Mouse (Mus musculus): ENCODE results near the gene Gsdma3. TPM values are rescaled to one million over a fixed set of nuclear protein-coding genes. Genes with fewer than 3 reads are reported as not detected.
"Not testable (repeated sequence)": the region's sequence is repeated elsewhere in the genome, so short reads cannot be mapped to it uniquely, and the experiment has no call there.

Gene Gsdma3
- polyA plus RNA-seq, 1 experiment from 2014 or later, result not detected

DNA sequence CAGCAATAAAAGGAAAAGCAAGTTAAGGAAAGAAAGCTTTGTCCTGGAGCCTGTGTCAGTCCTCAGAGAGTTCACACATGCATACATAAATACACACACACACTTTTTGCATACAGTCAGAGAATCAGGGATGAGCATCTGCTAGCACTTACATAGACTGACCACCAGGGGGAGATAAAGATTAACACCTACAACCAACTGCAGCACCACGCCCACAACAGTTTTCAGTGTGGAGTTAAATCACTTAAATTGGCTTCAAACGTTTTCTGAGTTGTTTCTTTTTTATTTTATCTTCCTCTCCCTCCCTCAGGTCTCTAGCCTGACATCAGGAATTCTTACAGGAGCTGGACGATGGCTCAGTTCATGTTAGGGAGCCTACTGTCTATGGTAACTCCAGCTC lies 19.4 kb upstream of the Gsdma3 start:
- Histone ChIP-seq H3K36me3 (ENCODE audit: inconsistent target) (no peaks in the 10 kb centered on the region), H3K4me3 (ENCODE audit: inconsistent target) (no peak overlapping the region), H3K27ac (no peak overlapping the region), H3K79me2 (ENCODE audit: inconsistent target) (no peaks in the 10 kb centered on the region)
- 7% methylated on average over 3 of the region's 3 CpGs for WGBS (ENCODE audit: missing documents)

DNA sequence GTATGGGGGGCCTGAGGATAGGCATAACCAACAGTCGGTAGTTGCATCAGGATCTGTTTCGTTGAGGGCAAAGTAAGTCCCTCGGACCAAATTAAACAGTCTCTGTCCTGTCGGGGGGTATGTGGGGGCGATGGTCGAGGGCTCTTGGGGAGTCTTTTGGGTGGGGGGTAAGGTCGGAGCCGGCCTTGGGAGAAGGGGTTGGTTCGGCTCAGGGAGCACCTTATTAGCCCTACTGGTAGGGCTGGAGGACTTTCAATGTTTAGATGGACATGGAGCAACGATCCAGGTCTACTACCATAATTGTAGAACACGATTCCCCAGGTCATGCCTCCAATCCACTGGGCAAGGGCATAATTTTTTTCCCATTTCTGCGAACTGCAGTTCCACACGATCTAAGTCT lies 5.4 kb upstream of the Gsdma3 start:
- no peaks in the 10 kb centered on the region for H3K36me3 ChIP-seq (ENCODE audit: inconsistent target)
- no peaks in the 10 kb centered on the region for H3K79me2 ChIP-seq (ENCODE audit: inconsistent target)
- WGBS (ENCODE audit: missing documents), result 96% methylated on average over 13 of the region's 13 CpGs
- no peak overlapping the region for H3K4me3 ChIP-seq (ENCODE audit: inconsistent target)
- no peak overlapping the region for H3K27ac ChIP-seq

DNA sequence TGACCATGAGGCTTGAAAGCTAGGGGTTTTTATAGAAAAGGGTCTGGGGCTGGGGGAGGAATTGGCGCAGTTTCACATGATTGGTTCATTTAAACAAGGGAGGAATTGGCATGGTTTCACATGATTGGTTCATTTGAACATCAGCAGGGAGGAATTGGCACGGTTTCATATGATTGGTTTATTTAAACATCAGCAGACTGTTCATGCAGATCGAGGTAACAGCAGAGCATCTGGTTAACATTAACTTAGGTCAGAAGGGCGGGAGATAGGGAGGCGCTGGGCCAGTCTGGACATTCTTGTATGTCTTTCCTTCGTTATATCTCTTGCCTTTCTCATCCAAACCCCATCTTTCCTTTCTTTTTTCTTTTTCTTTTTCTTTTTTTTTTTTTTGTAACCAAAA lies 2.2 kb upstream of the Gsdma3 start:
- H3K4me3 ChIP-seq (ENCODE audit: inconsistent target); H3K27ac ChIP-seq; H3K36me3 ChIP-seq (ENCODE audit: inconsistent target); H3K79me2 ChIP-seq (ENCODE audit: inconsistent target): not testable (repeated sequence)
- WGBS (ENCODE audit: missing documents), result 82% methylated on average over 6 of the region's 6 CpGs

DNA sequence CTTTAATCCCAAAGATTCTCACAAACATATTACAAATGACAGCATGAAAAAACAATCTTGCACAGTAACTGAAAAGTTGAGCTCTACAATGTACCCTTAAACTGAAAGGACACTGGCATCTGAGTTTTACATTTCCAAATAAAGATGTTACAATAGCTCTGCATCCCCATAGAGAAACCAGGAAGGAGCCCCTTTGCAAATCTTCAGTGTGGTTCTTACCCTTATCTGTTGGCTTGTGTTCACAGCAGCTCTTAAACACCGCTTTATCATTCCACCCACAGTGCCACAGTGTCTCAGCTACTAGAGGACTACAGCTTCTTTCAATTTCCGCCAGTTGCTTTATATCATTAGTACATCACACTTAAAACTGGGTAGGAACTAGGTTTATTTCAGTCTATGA lies 1.8 kb upstream of the Gsdma3 start:
- WGBS (ENCODE audit: missing documents), result 100% methylated on average over 1 of the region's 2 CpGs
- not testable (repeated sequence) for H3K27ac ChIP-seq; H3K4me3 ChIP-seq (ENCODE audit: inconsistent target); H3K79me2 ChIP-seq (ENCODE audit: inconsistent target); H3K36me3 ChIP-seq (ENCODE audit: inconsistent target)

DNA sequence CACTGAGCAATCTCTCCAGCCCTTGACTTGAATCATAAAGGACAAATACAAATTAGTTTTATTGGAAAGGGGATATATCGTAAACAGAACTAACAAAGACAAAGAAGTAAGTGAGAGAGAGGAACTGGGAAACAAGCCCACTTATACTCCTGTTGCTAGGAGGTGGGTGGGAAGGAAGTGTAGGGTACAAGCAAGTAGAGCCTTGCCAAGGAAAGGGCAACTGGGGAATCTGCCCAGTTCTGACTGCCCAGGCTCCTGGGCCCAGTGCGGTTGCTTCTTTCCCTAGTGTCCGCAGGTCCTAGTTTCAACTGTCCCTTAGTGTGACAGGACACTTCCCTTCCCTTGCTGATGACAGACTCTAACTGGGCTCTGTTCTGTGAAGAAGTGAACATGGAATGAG lies 2.5 kb downstream of the Gsdma3 start:
- Histone ChIP-seq H3K27ac (no peak overlapping the region), H3K79me2 (ENCODE audit: inconsistent target) (no peaks in the 10 kb centered on the region), H3K36me3 (ENCODE audit: inconsistent target) (no peaks in the 10 kb centered on the region), H3K4me3 (ENCODE audit: inconsistent target) (no peak overlapping the region)
- 89% methylated on average over 1 of the region's 3 CpGs for WGBS (ENCODE audit: missing documents)

DNA sequence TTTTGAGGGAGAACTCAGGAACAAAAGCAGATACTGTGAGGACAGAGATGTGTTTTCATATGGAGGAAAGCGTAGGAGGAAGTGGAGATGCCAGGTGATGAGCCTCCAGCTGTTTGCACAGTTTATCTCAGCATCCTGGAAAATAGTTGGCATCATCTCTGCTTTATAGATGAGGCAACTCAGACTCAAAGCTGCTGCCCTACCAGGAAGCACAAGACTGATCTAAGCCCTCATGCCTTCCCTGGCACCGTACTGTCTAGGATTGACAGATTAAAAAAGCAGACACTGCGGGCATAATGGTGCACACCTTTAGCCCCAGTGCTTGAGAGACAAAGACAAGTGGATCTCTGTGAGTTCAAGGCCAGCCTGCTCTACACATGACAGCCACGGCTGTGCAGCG lies 4.5 kb downstream of the Gsdma3 start:
- Histone ChIP-seq H3K27ac (no peak overlapping the region), H3K79me2 (ENCODE audit: inconsistent target) (no peaks in the 10 kb centered on the region), H3K36me3 (ENCODE audit: inconsistent target) (no peaks in the 10 kb centered on the region), H3K4me3 (ENCODE audit: inconsistent target) (no peak overlapping the region)
- WGBS (ENCODE audit: missing documents), result 88% methylated on average over 5 of the region's 5 CpGs

DNA sequence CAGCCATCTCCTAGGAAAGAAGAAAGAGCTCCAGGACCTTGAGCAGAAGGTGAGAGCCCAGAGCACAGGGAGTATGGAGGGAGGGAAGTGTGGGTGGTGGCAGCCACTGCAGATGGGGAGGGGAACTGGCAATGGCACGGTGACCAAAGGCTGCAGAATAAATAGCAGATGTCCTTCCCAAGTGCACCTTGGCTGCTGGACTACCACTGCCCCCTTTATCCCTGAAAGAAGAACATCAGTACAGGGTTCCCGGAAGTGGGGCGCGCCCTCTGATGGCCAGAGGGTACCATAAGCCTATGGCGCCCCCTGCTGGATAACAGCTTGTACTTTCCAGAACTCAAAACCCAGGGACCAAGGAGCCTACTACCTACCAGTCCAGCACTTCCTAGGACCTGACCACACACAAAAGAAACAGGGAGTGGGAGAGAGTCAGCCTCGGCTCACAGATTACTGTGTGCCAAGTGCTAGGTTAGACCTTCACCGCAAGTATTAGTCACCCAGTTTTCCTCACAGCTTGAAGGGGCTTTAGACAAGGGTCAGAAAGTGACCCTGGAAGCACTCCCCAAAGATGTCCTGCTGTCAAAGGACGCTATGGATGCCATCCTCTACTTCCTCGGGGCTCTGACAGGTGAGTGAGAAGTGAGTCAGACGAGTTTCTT lies 9.3 kb downstream of the Gsdma3 start:
- not testable (repeated sequence) for H3K36me3 ChIP-seq (ENCODE audit: inconsistent target); H3K79me2 ChIP-seq (ENCODE audit: inconsistent target); H3K27ac ChIP-seq; H3K4me3 ChIP-seq (ENCODE audit: inconsistent target)
- WGBS (ENCODE audit: missing documents), result 39% methylated on average over 10 of the region's 10 CpGs

DNA sequence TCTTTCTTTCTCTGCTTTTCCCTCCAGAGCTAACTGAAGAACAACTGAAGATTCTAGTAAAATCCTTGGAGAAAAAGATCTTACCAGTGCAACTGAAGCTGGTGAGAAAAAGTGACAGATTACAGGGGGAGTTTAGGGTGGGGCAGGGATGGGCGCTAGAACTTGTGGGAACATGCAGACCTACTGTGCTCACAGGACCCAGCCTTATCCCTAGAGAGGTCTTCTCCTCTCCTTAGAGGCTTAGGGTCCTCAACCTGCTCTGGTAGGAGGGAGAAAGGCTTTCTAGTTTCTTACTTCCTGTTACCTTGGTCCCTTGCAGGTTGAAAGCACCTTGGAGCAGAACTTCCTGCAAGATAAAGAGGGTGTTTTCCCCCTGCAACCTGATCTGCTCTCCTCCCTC lies 11.3 kb downstream of the Gsdma3 start:
- no peaks in the 10 kb centered on the region for H3K36me3 ChIP-seq (ENCODE audit: inconsistent target)
- no peaks in the 10 kb centered on the region for H3K79me2 ChIP-seq (ENCODE audit: inconsistent target)
- H3K4me3 ChIP-seq (ENCODE audit: inconsistent target), result no peak overlapping the region
- H3K27ac ChIP-seq, result no peak overlapping the region
- WGBS (ENCODE audit: missing documents), result 67% methylated on average over 1 of the region's 1 CpGs

DNA sequence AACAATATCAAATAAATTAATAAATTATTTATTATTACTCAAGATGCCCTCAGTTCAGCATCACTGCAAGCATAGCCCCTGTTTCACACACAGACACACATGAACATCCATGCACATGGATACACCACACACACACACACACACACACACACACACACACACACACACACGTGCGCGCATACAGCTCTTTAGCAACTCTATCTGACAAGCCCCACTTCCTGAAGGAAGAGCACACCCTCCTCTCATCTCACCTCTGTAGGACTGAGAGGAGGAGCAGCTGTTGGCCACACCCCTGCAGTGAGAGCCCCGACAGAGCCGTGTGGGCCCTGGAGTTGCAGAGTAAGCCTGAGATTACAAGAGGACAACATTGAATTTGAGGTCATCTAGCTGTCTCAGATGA lies 13.9 kb downstream of the Gsdma3 start:
- Histone ChIP-seq H3K36me3 (ENCODE audit: inconsistent target) (no peaks in the 10 kb centered on the region), H3K79me2 (ENCODE audit: inconsistent target) (no peaks in the 10 kb centered on the region), H3K4me3 (ENCODE audit: inconsistent target) (no peak overlapping the region), H3K27ac (no peak overlapping the region)
- WGBS (ENCODE audit: missing documents), result 31% methylated on average over 2 of the region's 5 CpGs

DNA sequence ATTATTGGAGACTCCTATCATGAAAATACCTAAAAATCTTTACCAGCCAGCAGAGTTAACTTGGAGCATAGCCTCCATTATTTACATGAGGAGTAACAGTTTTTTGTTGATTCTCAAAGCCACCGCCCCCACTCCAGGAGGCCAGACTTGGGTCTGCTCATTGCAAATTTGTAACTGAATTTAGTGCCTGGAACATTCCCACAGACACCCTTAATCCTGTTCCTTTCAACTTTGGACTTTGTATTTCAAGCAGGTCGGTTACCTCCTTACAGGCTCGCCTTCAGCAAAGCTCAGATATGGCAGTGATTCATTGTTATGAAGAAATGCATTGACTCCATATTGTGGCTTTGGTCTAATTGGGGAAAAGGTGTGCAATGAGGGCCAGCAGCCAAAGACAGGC lies 18.6 kb downstream of the Gsdma3 start:
- no peaks in the 10 kb centered on the region for H3K36me3 ChIP-seq (ENCODE audit: inconsistent target)
- H3K79me2 ChIP-seq (ENCODE audit: inconsistent target), result no peaks in the 10 kb centered on the region
- 91% methylated on average over 3 of the region's 3 CpGs for WGBS (ENCODE audit: missing documents)
- no peak overlapping the region for H3K27ac ChIP-seq
- H3K4me3 ChIP-seq (ENCODE audit: inconsistent target), result no peak overlapping the region

DNA sequence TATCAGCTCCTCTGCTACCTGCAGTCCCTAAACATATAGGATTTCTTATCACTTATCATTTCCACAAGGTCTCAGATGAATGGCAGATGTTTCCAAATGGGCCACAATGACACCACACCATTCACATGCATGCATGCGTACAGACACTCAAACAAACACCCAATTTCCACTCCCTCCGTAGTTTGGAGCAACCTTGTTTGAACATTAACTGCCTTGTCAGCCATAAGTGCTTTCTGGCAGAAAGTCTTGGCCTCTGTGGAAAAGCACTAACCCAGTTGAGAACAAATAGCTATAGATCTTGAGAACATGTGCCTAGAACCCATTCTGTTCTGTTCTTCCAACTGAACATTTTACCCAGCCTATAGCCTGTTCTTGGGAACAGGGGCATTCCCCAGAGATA lies 19.8 kb downstream of the Gsdma3 start:
- Histone ChIP-seq H3K27ac (no peak overlapping the region), H3K79me2 (ENCODE audit: inconsistent target) (no peaks in the 10 kb centered on the region), H3K36me3 (ENCODE audit: inconsistent target) (no peaks in the 10 kb centered on the region), H3K4me3 (ENCODE audit: inconsistent target) (no peak overlapping the region)
- WGBS (ENCODE audit: missing documents), result 75% methylated on average over 2 of the region's 2 CpGs

DNA sequence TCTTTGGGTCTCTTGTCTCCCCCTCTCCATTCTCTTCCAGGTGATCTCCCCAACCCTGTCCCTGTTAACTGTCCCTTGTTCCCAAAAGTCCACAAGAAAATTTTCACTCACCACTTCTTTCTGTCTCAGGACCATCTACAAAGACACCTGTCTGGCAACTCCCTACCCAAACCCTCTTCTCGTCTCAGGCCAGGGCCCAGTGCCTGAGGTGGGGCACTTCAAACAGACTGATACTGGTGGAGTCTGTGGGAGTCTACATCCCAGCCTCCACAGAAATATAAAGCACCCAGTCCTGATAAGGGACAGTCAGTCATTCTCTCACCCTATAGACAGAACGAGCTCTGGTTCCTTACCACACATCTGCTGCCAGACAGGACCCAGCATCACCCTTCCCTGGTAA lies 20.3 kb downstream of the Gsdma3 start, which contains the start of gene Gsdma2:
Gsdma2 (plus strand) TSS at position 301 of the 400 bp plus-strand sequence.
- no peaks in the 10 kb centered on the region for H3K36me3 ChIP-seq (ENCODE audit: inconsistent target)
- H3K79me2 ChIP-seq (ENCODE audit: inconsistent target), result no peaks in the 10 kb centered on the region
- H3K27ac ChIP-seq, result no peak within 1 kb of the TSS
- no peak within 1 kb of the TSS for H3K4me3 ChIP-seq (ENCODE audit: inconsistent target)
- 80% methylated on average over 2 of the region's 2 CpGs for WGBS (ENCODE audit: missing documents)

DNA sequence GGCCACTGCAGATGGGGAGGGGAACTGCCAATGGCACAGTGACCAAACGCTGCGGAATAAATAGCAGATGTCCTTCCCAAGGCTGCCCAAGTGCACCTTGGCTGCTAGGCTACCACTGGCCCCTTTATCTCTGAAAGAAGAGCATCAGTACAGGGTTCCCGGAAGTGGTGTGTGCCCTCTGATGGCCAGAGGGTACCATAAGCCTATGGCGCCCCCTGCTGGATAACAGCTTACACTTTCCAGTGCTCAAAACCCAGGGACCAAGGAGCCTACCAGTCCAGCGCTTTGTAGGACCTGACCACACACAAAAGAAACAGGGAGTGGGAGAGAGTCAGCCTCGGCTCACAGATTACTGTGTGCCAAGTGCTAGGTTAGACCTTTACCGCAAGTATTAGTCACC lies 28.9 kb downstream of the Gsdma3 start:
- WGBS (ENCODE audit: missing documents), result 10% methylated on average over 5 of the region's 7 CpGs
- not testable (repeated sequence) for H3K36me3 ChIP-seq (ENCODE audit: inconsistent target); H3K27ac ChIP-seq; H3K79me2 ChIP-seq (ENCODE audit: inconsistent target); H3K4me3 ChIP-seq (ENCODE audit: inconsistent target)

DNA sequence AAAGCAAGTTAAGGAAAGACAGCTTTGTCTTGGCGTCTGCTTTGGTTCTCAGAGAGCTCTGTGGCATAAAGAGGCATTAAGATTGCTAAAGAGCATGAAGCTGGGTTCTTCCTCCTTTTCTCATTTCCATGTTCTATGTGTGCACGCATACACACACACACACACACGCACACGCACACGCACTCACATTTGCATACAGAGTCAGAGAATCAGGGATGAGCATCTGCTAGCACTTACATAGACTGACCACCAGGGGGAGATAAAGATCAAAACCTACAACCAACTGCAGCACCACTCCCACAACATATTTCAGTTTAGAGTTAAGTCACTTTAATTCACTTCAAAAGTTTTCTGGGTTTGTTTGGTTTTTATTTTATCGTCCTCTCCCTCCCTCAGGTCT lies 34.4 kb downstream of the Gsdma3 start:
- 0% methylated on average over 5 of the region's 6 CpGs for WGBS (ENCODE audit: missing documents)
- Histone ChIP-seq H3K79me2 (ENCODE audit: inconsistent target) (no peaks in the 10 kb centered on the region), H3K27ac (no peak overlapping the region), H3K4me3 (ENCODE audit: inconsistent target) (no peak overlapping the region), H3K36me3 (ENCODE audit: inconsistent target) (no peaks in the 10 kb centered on the region)

DNA sequence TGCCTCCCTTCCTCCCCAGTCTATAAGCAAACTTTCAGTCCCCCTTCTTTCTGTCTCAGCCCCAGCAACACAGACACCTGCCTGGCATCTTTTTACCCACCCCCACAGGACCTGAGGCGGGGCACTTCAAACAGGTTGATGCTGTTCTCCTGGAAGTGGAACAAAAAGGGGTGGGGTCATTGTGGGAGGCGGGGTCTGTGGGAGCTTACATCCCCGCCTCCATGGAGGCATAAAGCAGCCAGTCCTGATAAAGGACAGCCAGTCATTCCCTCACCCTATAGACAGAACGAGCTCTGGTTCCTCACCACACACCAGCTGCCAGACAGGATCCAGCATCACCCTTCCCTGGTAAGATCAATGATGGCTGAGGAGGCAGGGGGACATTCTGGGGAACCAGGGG lies 37.9 kb downstream of the Gsdma3 start, which contains the start of gene Gsdma:
Gsdma (plus strand) TSS at position 261 of the 400 bp plus-strand sequence.
- no peaks in the 10 kb centered on the region for H3K36me3 ChIP-seq (ENCODE audit: inconsistent target)
- 60% methylated on average over 4 of the region's 4 CpGs for WGBS (ENCODE audit: missing documents)
- H3K27ac ChIP-seq, result no peak within 1 kb of the TSS
- H3K79me2 ChIP-seq (ENCODE audit: inconsistent target), result no peaks in the 10 kb centered on the region
- no peak within 1 kb of the TSS for H3K4me3 ChIP-seq (ENCODE audit: inconsistent target)

DNA sequence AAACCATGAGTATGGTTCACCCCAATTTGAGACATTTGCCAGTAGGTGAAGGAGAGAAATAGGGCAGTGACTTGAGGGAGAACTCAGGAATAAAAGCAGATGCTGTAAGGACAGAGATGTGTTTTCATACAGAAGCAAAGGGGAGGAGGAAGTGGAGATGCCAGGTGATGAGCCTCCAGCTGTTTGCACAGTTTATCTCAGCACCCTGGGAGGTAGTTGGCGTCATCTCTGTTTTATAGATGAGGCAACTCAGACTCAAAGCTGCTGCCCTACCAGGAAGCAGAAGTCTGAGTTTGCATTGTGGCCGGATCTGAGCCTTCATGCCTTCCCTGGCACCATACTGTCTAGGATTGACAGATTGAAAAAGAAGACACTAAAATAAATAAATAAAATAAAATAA lies 42.8 kb downstream of the Gsdma3 start:
- no peak overlapping the region for H3K27ac ChIP-seq
- WGBS (ENCODE audit: missing documents), result 24% methylated on average over 2 of the region's 2 CpGs
- H3K79me2 ChIP-seq (ENCODE audit: inconsistent target), result no peaks in the 10 kb centered on the region

More for the DNA sequence above, 42.8 kb downstream of the Gsdma3 start:
- no peaks in the 10 kb centered on the region for H3K36me3 ChIP-seq (ENCODE audit: inconsistent target)
- no peak overlapping the region for H3K4me3 ChIP-seq (ENCODE audit: inconsistent target)

Measured in macrophage (primary cell).